Mouse (Mus musculus) thymus, postnatal 10 days (tissue): Measurements from ENCODE around the gene Tnk2.

Source experiments
- DNase-seq, 2 experiments: peaks; one replicate each; pipeline ENCODE4 v3.0.0; 2021; ENCODE audit warnings: low spot score in 2 of 2

Gene Tnk2

DNA sequence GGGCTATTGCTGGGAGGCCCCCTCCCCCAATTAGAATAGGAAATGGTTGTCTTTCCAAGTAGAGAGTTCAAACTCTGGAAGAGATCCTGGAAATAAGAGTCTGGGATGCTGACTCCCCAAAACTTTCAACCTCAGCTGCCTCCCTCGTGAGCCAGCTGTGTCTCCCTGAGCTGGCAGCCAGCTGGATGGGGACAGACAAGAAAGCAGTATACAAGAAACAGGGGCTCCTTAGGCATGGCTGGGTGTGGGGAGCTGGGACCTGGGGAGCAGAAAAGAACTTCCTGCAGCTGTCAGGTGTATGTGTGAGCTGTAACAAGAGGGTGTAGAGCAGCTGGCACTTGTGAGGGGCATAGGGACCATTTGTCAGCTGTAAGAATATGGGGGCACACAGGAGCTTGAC is 16.4 kb downstream of the Tnk2 start:
- peak; percentile 79 to 85 for DNase-seq

DNA sequence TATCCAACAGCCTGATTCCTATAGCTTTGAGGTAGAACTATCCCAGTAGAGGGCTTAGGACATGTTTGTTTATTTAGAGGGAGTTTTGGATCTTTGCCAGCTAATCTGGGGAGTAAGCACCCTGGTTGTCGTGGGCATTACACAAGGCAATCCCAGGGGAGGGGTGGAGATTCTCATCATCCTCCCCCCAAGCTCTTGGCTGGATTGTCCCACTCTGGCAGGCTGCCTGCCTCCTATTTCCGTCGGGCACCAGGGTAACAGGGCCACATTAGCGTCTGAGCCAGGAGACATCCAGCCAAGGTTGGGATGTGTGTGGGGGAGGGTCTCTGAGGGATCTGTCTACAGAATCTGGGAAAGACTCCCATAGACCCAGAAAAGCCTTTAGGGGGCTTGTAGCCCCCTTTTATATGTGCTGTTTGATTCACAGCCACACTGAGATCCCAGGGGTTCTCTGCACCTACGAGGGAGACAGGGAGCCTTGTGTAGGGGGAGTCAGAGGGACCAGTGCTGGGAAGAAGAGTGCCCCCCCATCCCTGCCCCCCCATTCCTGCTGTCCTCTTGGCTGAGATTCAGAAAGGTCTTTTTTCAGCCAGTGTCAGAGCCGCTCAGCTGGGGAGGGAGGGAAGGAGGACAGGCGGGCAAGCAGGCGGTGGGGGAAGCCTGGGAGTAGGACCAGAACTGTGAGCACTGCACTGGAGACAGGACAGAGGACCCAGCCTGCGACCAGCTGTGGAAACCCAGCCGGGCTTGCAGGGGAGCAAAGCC is 17.1 kb downstream of the Tnk2 start:
- no peak for DNase-seq

GRCm38 (mm10) chr16:32661493-32661921 is 17.8 kb downstream of the Tnk2 start:
- no peak for DNase-seq

GRCm38 (mm10) chr16:32662372-32662771 is 18.7 kb downstream of the Tnk2 start:
- DNase-seq, result no peak

DNA sequence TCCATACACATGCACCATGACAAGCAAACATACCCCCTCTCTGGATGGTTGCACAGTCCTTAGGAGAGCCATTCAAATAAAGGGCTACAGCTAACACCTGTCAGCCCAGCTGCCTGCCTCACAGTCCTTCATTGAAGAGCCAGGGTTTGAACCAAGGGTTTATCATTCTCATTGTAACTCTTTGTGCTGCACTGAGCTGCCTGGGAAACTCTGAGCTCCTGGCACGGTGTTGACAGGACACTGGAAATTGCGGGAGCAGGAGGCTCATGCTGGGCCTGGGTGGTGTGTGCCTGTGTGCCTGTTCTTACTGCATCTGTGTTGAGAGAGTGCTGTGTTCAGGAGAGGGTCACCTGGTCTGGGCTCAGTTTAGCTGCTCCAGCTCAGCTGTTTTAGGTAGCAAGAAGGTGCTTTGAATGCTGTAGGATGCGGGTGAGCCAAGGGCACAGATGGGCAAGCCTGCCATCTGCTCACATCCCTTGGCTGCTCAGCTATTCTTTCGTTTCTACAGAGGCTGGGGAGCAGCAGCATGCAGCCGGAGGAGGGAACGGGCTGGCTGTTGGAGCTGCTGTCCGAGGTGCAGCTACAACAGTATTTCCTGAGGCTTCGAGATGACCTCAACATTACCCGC is 19.7 kb downstream of the Tnk2 start:
- no peak for DNase-seq

DNA sequence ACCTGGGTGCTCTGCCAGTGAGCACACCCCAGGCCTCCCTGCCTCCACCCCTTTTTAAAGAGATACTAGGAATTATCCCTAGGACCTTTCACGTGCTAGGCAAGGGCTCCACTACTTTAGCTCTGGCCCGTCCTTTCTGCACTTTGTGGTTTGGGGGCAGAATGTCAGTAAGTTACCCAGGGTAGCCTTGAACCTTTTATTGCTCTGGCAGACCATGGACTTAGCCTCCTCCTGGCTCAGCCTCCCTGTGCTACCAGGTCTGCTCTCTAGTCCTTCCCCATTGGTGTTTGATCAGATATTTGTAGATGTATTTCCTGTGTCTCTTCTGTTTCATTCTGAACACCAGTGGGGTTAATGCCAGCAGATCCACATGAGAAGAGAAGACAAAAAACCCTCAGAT is 20.5 kb downstream of the Tnk2 start:
- no peak for DNase-seq

DNA sequence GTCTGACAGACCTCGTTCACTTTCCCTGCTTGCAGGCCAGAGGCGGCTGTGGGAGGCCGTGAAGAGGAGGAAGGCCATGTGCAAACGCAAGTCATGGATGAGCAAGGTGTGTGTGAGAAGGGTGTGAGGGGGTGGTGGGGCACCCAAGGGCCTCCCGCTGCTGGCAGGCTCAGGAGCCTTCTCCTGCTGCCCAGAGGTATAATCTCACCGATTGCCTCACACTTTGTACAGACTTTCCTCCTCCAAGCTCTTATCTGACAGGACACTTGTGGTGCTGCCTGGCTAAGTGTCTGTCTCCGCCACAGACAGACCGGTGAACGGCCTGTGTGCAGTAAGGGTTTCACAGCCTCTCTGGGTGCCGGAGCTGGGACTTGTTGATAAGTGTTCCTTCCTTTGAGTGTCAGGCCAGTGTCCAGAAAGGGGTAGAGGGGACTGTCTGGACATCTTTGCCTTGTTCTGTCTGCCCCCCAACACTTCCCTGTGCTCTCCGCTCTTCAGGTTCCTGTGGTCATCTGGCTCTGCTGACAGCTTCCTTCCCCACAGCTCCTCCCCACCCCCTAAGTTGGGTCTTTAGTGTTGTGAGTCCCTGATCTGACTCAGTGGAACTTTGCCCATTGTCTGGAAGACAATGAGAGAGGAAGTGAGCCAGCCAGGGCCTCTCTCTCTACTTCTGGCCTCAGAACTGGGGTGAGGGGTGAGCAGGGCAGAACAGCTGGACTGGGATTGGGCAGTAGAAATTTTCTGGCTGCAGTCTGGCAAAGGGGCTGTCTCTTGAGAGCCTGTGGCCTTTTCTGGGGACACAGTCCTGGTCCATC is 22.4 kb downstream of the Tnk2 start:
- DNase-seq, result no peak

GRCm38 (mm10) chr16:32666671-32667551 is 23.2 kb downstream of the Tnk2 start:
- no peak for DNase-seq

- DNase-seq, result no peak
These were observed 23.8 kb downstream of the Tnk2 start for GRCm38 (mm10) chr16:32667552-32667872.

GRCm38 (mm10) chr16:32668030-32668429 is 24.4 kb downstream of the Tnk2 start:
- DNase-seq, result peak; percentile 78 to 85

- DNase-seq, result peak in 1 of 2 experiments; percentile 72
These were observed 24.8 kb downstream of the Tnk2 start for GRCm38 (mm10) chr16:32668472-32668871.

DNA sequence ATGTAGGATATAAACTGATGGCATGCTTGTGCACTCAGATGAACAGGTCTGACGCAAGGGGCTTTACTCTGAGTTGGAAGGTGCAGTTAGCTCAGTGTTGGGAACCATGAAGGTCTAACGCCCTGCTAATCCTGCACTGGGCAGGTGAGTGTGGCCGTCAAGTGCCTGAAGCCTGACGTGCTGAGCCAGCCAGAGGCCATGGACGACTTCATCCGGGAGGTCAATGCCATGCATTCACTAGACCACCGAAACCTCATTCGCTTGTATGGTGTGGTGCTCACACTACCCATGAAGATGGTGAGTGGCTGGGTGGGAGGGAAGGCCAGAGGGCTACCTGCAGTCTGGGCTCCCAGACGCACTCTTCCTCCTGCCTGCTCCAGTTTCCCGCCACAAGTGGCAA is 25.6 kb downstream of the Tnk2 start:
- DNase-seq, result no peak

GRCm38 (mm10) chr16:32670354-32671124 is 26.9 kb downstream of the Tnk2 start:
- no peak for DNase-seq

GRCm38 (mm10) chr16:32671206-32671887 is 27.7 kb downstream of the Tnk2 start:
- DNase-seq, result no peak

DNA sequence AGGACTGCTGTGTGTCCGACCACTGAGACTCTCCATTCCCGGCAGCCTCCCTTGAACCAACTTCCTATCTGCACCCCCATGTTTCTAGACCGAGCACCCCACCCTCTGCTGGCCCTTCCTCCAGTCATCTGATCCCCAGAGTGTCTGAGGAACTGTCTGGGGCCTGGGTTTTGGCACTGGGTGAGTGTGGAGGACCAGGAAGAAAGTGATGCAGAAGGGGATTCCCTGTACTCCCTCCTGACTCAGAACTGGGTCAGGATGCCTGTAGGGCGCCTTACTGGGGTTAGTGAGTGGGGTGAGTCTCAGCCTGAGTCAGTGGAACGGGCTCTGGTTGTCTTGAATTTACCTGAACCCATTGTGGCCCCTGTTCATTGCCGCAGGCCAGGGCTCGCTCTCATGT is 28.6 kb downstream of the Tnk2 start:
- no peak for DNase-seq

- DNase-seq, result no peak
These were observed 29.3 kb downstream of the Tnk2 start for GRCm38 (mm10) chr16:32672861-32673560.

DNA sequence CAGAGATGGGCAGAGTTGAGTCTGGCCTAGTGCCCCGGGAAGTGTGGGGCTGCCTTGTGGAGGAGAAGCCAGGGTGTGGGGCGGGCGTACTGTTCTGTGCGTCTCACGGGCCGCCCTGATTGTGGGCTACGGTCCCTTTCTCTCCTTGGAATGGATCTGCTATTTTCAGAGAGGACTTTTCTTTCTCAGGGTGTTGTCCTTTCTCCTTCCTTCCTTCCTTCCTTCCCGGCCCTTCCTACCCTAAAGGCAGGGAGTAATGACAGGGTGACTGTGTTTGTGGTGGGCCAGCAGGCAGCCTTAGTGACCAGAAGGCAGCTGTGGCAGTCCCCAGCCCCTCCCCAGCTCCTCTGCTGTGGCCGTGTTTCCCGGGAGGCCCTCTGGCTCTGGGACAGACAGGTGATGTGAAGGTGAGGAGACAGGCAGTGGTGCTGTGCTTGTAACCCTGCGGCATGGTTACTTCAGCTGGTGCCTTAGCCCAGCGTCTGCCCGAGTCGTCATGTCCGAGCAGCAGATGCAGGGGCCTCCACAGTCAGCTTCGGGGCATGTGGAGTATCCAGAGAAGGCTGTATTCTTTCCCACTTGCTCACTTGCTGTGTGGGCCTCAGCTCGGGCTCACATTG is 30.6 kb downstream of the Tnk2 start:
- no peak for DNase-seq

GRCm38 (mm10) chr16:32677040-32677700 is 33.5 kb downstream of the Tnk2 start:
- DNase-seq, result no peak

DNA sequence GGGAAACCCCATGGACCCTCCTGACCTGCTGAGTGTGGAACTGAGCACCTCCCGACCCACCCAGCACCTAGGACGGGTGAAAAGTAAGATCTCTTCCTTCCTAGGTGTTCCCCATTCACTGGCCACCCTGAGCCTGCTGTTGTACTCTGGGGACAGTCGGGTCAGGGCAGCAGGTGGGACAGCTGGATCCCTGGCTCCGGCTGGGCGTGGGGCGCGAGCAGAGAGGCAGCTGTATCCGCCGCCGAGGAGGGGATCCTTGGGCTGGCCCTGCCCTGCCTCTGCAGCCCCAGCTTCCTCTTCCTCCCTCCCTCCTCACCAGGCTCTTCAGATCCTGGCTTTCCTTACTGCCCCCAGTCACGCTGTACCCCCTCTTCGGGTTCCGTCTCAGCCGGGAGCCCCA is 34.2 kb downstream of the Tnk2 start:
- no peak for DNase-seq
